Mouse (Mus musculus) E14TG2a.4 (cell line): Measurements from ENCODE around the gene Gm45713.

Experiments used
- CTCF ChIP-seq: conservative IDR thresholded peaks from 2 replicates; pipeline ENCODE4 v1.5.1; 2014; ENCODE audit warnings: low read length
- NANOG ChIP-seq: IDR thresholded peaks from 2 replicates; pipeline ENCODE4 v1.6.1; 2014; ENCODE audit warnings: borderline replicate concordance, low read length, mixed read lengths
- POU5F1 ChIP-seq: IDR thresholded peaks from 2 replicates; pipeline ENCODE4 v1.6.1; 2014; ENCODE audit warnings: low read length, borderline replicate concordance

DNA sequence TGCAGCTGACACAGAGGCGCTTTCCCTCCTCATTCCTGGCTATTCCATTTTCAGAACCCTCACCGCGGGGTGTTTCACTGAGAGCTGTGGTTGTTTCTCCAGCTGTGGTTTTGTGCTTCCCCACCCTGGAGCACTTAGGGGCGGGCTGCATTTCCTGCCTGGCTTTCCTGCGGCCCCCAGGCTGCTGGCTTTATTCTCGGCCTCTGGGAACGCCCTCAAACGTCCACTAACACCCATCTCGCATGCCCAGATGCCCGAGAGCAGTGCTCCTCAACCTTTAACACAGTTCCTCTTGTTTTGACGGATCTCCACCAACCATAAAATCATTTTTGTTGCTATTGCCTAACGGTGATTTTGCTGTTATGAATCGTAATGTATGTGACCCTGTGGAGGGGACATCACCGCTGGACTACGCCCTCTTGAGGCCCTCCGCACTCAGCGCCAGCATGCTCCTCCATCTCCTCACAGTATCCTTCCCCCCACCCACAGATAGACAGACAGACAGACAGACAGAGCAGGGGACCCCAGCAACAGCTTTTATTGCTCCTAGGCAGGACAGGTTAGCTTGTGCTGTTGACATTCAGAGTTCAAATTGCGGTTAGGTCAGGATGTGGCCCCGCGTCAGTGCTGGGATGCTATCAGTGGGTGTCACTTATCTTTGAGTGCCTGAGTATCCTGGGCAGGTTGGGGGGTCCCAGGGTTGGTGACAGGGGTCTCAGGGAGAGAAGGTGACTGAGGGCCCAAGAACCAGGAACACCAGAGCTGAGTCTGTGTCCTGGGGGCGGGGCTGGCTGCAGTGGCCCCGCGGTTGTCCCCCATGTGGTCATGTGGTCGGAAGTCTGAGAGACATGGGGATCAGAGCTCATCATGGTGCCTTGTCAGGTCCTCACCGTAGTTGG, 53.4 kb downstream of the Gm45713 start:
- TF ChIP-seq CTCF (no peak), POU5F1 (no peak), NANOG (no peak)
